Mouse (Mus musculus) heart, embryonic 12.5 days (tissue): Measurements from ENCODE around the gene Specc1l. TPM values are rescaled to one million over a fixed set of nuclear protein-coding genes. Genes with fewer than 3 reads are reported as not detected.

Experiments used
- ATAC-seq: fragments of 200-750 bp; cut with Nextera tagmentation; 2 replicates; pipeline ENCODE4 v1.8.0; 2017; ENCODE audit warnings: moderate TSS enrichment, moderate library complexity; ENCODE audit not compliant: insufficient number of reproducible peaks, low FRiP score
- H3K27ac ChIP-seq: fragments of 300-500 bp; sonication (generic); 2 replicates; pipeline ENCODE4 v1.5.1; 2016; ENCODE audit warnings: mild to moderate bottlenecking, moderate library complexity; ENCODE audit not compliant: poor library complexity, severe bottlenecking
- H3K27me3 ChIP-seq: fragments of 300-500 bp; sonication (generic); replicated peaks from 2 replicates; pipeline ENCODE4 v1.6.1; 2016; ENCODE audit warnings: mild to moderate bottlenecking, moderate library complexity
- H3K36me3 ChIP-seq: fragments of 300-500 bp; sonication (generic); 2 replicates; pipeline ENCODE4 v1.6.1; 2016; ENCODE audit warnings: mild to moderate bottlenecking, moderate library complexity
- H3K4me1 ChIP-seq: fragments of 300-500 bp; sonication (generic); replicated peaks from 2 replicates; pipeline ENCODE4 v1.6.1; 2016; ENCODE audit warnings: mild to moderate bottlenecking
- H3K4me2 ChIP-seq: fragments of 300-500 bp; sonication (generic); 2 replicates; pipeline ENCODE4 v1.6.1; 2016; ENCODE audit warnings: mild to moderate bottlenecking, moderate library complexity
- H3K4me3 ChIP-seq: fragments of 300-500 bp; sonication (generic); 2 replicates; pipeline ENCODE4 v1.5.1; 2016; ENCODE audit warnings: mild to moderate bottlenecking
- H3K9ac ChIP-seq: fragments of 300-500 bp; sonication (generic); 2 replicates; pipeline ENCODE4 v1.6.1; 2016; ENCODE audit warnings: mild to moderate bottlenecking, moderate library complexity
- H3K9me3 ChIP-seq: fragments of 300-500 bp; sonication (generic); replicated peaks from 2 replicates; pipeline ENCODE4 v1.6.1; 2016; ENCODE audit warnings: mild to moderate bottlenecking, moderate library complexity
- WGBS: fragments of 180-500 bp; shearing (Covaris S2); methylation state at CpG from one replicate; pipeline ENCODE4 v1.1.7; 2016; 5-methylcytosine and 5-hydroxymethylcytosine counted together
- polyA plus RNA-seq: library from polyadenylated mRNA; unstranded; fragments of >200 nt; fragmentation: Nextera tagmentation; extraction: Ambion mirVana; gene quantifications from 2 replicates; pipeline ENCODE4 v1.2.1, GENCODE M21; 2016

The Specc1l gene
- polyA plus RNA-seq, 1 experiment from 2014 or later: 32.1 TPM

DNA sequence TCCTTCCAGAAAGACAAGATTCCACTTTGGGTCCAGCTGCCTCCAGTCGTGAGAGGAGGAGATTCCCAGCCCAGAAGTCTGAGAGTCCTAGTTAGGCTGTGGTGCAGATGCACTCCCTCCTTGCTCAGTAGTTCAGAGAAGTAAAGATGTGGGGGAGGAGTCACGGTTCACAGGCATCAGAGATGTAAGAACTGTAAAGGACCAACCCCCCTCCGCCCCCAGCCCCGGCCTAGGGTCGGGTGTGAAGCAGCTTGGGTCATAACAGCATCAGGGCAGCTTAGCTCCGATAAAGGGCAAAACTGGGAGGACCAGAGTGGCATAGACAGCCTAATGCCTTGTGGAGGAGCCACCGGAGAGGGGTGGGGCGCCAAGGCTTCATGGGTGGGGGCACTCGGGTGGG, 104.6 kb downstream of the Specc1l start:
- H3K4me3 ChIP-seq: peak overlapping the region; percentile 58
- ATAC-seq: peak; percentile 16; the same call in 1 of the 2 replicates
- H3K36me3 ChIP-seq: peaks cover 14% of the 10 kb centered on the region
- H3K27me3 ChIP-seq: peaks cover 27% of the 10 kb centered on the region
- H3K9ac ChIP-seq: peak overlapping the region; percentile 69
- no peaks in the 10 kb centered on the region for H3K9me3 ChIP-seq
- peak overlapping the region; percentile 76 for H3K4me2 ChIP-seq
- 5% methylated on average over 9 of the region's 9 CpGs for WGBS
- peaks cover 38% of the 10 kb centered on the region for H3K4me1 ChIP-seq
- H3K27ac ChIP-seq: no peak overlapping the region

DNA sequence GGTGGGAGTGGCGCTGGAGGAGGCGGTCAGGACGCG, 104.8 kb downstream of the Specc1l start, which contains the start of gene Adora2a:
Gene Adora2a (plus strand): TSS at position 6 of the 36 bp plus-strand sequence.
- H3K27ac ChIP-seq: peak within 1 kb of the TSS; percentile 12; the same call in 1 of the 2 replicates
- H3K36me3 ChIP-seq: peaks cover 12% of the 10 kb centered on the region
- peak within 1 kb of the TSS; percentile 58 for H3K4me3 ChIP-seq
- ATAC-seq: no peak
- peak within 1 kb of the TSS; percentile 69 for H3K9ac ChIP-seq
- H3K27me3 ChIP-seq: peaks cover 27% of the 10 kb centered on the region
- peaks cover 38% of the 10 kb centered on the region for H3K4me1 ChIP-seq
- peak within 1 kb of the TSS; percentile 76 for H3K4me2 ChIP-seq
- no peaks in the 10 kb centered on the region for H3K9me3 ChIP-seq
- WGBS: 0% methylated on average over 4 of the region's 4 CpGs

DNA sequence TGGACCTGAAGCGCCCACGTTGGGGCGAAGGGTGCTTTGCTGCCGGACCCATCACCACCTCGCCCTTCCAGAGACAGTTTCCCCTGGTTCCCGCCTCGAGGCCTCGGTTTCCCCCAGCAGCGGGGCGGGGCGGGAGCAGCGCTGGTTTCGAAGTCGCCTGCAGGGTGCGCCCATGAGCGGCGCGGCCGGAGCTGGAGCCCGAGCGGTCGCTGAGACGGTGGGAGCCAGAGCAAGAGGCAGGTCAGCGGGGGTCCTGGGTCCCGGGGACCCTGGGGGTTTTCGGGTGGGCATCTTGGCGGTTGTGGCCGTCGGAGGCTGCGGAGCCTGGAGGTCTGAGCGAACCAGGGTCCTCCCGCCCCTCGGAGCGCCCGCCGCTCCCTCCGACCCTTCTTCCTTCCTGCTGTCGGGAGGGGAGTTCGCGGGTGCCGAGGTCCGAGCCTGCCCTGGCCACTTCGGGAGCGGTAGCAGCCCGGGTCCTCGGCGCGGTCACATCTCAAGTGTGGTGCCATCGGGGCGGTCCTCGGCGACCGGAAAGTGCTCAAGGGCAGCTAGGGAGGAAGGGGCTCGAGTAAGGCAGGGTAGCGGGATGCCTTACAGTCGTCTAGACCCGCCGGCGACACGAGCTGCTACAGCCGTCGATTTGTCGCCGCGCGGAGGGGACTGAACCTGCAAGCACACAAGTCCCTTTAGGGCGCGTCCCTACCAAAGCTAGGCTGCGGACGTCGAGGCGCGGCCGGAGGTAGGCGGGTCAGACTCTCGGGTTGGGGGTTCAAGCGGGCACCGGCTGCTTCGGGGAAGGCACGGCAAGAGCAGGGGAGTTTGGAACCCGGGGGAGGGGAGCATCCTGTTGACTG, 105.3 kb downstream of the Specc1l start:
- WGBS: under 1% methylated on average over 81 of the region's 81 CpGs
- peak; percentile 59 for ATAC-seq
- H3K4me2 ChIP-seq: peak overlapping the region; percentile 76
- peak overlapping the region; percentile 58 for H3K4me3 ChIP-seq
- peak overlapping the region; percentile 69 for H3K9ac ChIP-seq
- peaks cover 7% of the 10 kb centered on the region; the same call in 1 of the 2 replicates for H3K36me3 ChIP-seq
- no peaks in the 10 kb centered on the region for H3K9me3 ChIP-seq
- H3K4me1 ChIP-seq: peaks cover 38% of the 10 kb centered on the region
- H3K27me3 ChIP-seq: peaks cover 27% of the 10 kb centered on the region
- peak overlapping the region; percentile 12; the same call in 1 of the 2 replicates for H3K27ac ChIP-seq

- WGBS: 71% methylated on average over 6 of the region's 6 CpGs
- H3K4me2 ChIP-seq: peak overlapping the region; percentile 76
Observed at GRCm38 (mm10) chr10:75318206-75318605, 106.3 kb downstream of the Specc1l start.

DNA sequence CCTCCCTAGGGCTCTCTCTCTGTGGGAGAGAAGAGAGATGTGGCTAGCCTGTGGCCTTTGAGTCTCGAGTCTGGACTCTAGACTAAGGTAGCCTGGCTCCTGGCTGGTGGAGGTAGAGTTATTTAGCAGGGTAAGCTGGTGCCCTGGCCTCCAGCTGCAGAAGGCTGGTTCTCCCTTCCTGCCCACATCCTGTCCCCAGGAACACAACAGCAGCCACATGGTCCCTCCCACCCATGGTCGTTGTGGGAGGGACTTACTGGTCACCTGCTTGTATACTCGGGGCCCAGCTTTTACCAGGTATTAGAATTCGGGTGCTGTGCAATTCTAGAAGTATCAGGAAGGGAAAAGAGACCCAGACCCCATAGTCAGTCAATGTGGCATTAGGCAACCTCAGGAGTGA, 108.4 kb downstream of the Specc1l start:
- Histone ChIP-seq H3K27ac (no peak overlapping the region), H3K36me3 (no peaks in the 10 kb centered on the region), H3K4me1 (peaks cover 24% of the 10 kb centered on the region), H3K9ac (no peak overlapping the region), H3K4me2 (no peak overlapping the region), H3K4me3 (no peak overlapping the region), H3K27me3 (peaks cover 27% of the 10 kb centered on the region), H3K9me3 (no peaks in the 10 kb centered on the region)
- WGBS: 60% methylated on average over 4 of the region's 4 CpGs
- no peak for ATAC-seq

More at GRCm38 (mm10) chr10:75318206-75318605, 106.3 kb downstream of the Specc1l start:
- Histone ChIP-seq H3K36me3 (no peaks in the 10 kb centered on the region; the same call in 1 of the 2 replicates), H3K9me3 (no peaks in the 10 kb centered on the region), H3K9ac (peak overlapping the region; percentile 69; the same call in 1 of the 2 replicates), H3K27ac (no peak overlapping the region), H3K4me3 (peak overlapping the region; percentile 58), H3K27me3 (peaks cover 27% of the 10 kb centered on the region), H3K4me1 (peaks cover 42% of the 10 kb centered on the region)
- no peak for ATAC-seq

DNA sequence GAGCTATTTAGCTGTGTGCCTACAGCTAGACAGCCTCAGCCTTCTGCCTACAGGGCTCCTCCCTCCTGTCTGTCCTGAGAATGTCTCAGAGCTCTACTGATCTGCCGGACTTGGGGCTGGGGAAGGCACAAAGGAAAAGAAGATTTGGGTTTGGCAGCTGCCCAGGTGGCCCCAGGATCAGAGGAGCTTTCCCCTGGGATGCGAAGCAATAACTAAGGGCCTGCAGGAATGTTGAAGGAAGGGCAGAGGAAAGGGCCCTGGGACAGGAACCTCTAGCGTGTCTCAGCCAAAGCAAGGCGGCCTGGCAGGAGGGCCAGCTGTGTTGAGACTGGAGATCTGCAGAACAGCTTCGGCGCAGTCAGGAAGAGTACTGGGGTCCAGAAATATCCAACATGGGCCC, 111.1 kb downstream of the Specc1l start:
- Histone ChIP-seq H3K4me1 (peaks cover 23% of the 10 kb centered on the region), H3K4me3 (no peak overlapping the region), H3K27me3 (peaks cover 21% of the 10 kb centered on the region), H3K9ac (no peak overlapping the region), H3K27ac (no peak overlapping the region), H3K9me3 (no peaks in the 10 kb centered on the region), H3K36me3 (no peaks in the 10 kb centered on the region), H3K4me2 (no peak overlapping the region)
- no peak for ATAC-seq
- 62% methylated on average over 6 of the region's 6 CpGs for WGBS

- Histone ChIP-seq H3K4me1 (peaks cover 22% of the 10 kb centered on the region), H3K9me3 (no peaks in the 10 kb centered on the region), H3K36me3 (no peaks in the 10 kb centered on the region), H3K4me2 (no peak overlapping the region), H3K9ac (no peak overlapping the region), H3K4me3 (no peak overlapping the region), H3K27me3 (peaks cover 11% of the 10 kb centered on the region), H3K27ac (no peak overlapping the region)
- ATAC-seq: no peak
- WGBS: 78% methylated on average over 8 of the region's 8 CpGs
Observed at GRCm38 (mm10) chr10:75323986-75324385, 112.1 kb downstream of the Specc1l start.

DNA sequence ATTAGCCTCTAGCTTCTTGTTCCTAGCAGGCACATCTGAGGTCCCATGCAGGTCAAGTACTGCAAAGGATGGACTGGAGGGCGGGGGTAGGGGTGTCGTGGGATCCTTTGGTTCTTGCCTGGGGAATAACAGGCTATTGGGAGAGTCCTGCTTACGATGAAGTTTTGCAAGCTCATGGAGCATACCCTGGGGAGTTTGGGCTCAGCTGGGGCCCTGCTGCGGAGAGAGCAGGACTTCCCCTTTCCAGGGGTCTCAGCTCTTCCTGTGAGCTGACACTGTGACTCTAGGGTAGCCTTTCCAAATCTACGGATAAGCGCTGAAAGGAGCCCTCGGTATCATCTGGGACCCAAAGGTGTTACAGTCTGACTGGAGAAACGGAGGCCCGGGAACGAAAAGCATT, 112.5 kb downstream of the Specc1l start:
- ATAC-seq: no peak
- peaks cover 22% of the 10 kb centered on the region for H3K4me1 ChIP-seq
- no peak overlapping the region for H3K27ac ChIP-seq
- no peak overlapping the region for H3K9ac ChIP-seq
- WGBS: 71% methylated on average over 10 of the region's 10 CpGs
- no peaks in the 10 kb centered on the region for H3K36me3 ChIP-seq
- no peaks in the 10 kb centered on the region for H3K9me3 ChIP-seq
- H3K27me3 ChIP-seq: peaks cover 7% of the 10 kb centered on the region
- H3K4me3 ChIP-seq: no peak overlapping the region
- H3K4me2 ChIP-seq: no peak overlapping the region

DNA sequence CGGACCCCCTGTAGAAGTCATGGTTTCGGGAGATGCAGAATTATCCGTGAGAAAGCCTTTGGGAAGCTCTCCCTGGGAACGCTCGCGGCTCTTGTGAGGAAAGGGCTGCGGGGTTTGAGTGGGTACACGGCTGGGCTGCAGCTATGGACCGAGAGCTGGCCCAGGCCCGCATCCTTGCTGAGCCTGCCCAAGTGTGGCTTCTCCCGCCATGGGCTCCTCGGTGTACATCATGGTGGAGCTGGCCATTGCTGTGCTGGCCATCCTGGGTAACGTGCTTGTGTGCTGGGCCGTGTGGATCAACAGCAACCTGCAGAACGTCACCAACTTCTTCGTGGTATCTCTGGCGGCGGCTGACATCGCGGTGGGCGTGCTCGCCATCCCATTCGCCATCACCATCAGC, 113.9 kb downstream of the Specc1l start:
- Histone ChIP-seq H3K4me3 (no peak overlapping the region), H3K36me3 (no peaks in the 10 kb centered on the region), H3K27me3 (no peaks in the 10 kb centered on the region), H3K4me1 (peaks cover 22% of the 10 kb centered on the region), H3K27ac (no peak overlapping the region), H3K4me2 (no peak overlapping the region), H3K9me3 (no peaks in the 10 kb centered on the region), H3K9ac (no peak overlapping the region)
- 95% methylated on average over 23 of the region's 23 CpGs for WGBS
- ATAC-seq: no peak

- H3K27me3 ChIP-seq: no peaks in the 10 kb centered on the region
- no peaks in the 10 kb centered on the region for H3K36me3 ChIP-seq
- H3K4me1 ChIP-seq: peaks cover 22% of the 10 kb centered on the region
- no peaks in the 10 kb centered on the region for H3K9me3 ChIP-seq
- 63% methylated on average over 3 of the region's 3 CpGs for WGBS
- no peak overlapping the region for H3K4me2 ChIP-seq
- H3K27ac ChIP-seq: no peak overlapping the region
- no peak overlapping the region for H3K9ac ChIP-seq
- no peak overlapping the region for H3K4me3 ChIP-seq
- ATAC-seq: peak; percentile 47; the same call in 1 of the 2 replicates
Observed at GRCm38 (mm10) chr10:75326553-75326952, 114.7 kb downstream of the Specc1l start.

DNA sequence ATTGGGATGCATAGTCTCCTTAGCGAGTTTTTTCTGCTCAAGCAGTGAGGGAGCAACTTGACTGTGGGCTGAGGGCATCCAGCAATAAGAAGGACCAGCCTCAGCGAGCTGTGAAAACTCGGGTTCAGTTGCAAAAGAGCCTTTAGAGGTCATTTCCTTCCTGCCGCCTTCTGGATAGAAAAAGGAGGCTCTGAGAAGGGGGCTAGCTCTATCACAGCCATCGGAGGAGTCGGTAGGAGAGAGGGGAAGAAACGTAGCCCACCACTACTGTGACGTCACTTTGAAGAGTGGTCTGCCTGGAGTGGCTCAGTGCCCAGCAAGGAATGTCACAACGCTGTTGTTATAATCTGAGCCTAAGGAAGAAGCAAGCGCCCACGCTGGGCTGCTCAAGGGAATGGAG, 115.2 kb downstream of the Specc1l start:
- Histone ChIP-seq H3K4me3 (no peak overlapping the region), H3K4me2 (no peak overlapping the region), H3K36me3 (no peaks in the 10 kb centered on the region), H3K9ac (no peak overlapping the region), H3K27me3 (no peaks in the 10 kb centered on the region), H3K27ac (no peak overlapping the region), H3K9me3 (no peaks in the 10 kb centered on the region), H3K4me1 (peaks cover 22% of the 10 kb centered on the region)
- 52% methylated on average over 11 of the region's 11 CpGs for WGBS
- no peak for ATAC-seq

DNA sequence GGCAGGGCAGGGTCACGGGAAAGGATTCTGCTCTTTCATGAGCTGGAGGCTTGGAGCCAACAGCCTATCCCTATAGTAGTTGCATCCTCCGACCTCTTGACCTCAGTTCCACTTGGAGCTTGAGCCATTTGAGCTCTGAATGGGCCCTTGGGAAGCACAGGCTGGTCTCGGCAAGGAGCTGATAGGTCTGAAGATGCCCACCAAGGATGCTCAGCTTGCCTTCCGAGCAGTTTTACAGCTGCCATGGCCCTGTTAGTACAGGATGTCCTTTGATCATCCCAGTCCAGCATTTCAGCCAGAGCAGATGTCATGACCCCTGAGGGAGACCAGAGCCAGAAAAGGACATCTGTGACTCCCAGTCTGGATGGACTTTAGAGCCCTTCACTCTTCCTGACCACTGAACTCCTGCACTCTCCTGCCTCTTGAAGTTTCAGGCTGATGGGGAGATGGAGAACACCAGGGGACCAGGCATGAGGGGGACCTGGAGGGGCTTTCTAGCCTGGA, 116.4 kb downstream of the Specc1l start:
- no peaks in the 10 kb centered on the region for H3K36me3 ChIP-seq
- no peak for ATAC-seq
- H3K4me2 ChIP-seq: no peak overlapping the region
- no peak overlapping the region for H3K9ac ChIP-seq
- H3K4me3 ChIP-seq: no peak overlapping the region
- H3K9me3 ChIP-seq: no peaks in the 10 kb centered on the region
- no peaks in the 10 kb centered on the region for H3K27me3 ChIP-seq
- WGBS: 64% methylated on average over 4 of the region's 4 CpGs
- H3K27ac ChIP-seq: no peak overlapping the region
- H3K4me1 ChIP-seq: peaks cover 14% of the 10 kb centered on the region
